Mouse (Mus musculus) testis, adult 2 months (tissue): ENCODE measurements around the gene Dnaaf5.

Source experiments
- CTCF ChIP-seq: fragments of 200-500 bp; IDR thresholded peaks from 2 replicates; pipeline ENCODE4 v1.5.1; 2012; ENCODE audit warnings: low read depth, mild to moderate bottlenecking, inconsistent platforms, low read length, moderate library complexity; ENCODE audit not compliant: control insufficient read depth, insufficient read depth, insufficient replicate concordance
- POLR2A ChIP-seq: fragments of 200-500 bp; IDR thresholded peaks from 2 replicates; pipeline ENCODE4 v1.6.1; 2012; ENCODE audit warnings: low read depth, mild to moderate bottlenecking, inconsistent platforms, low read length, moderate library complexity; ENCODE audit not compliant: control insufficient read depth

GRCm38 (mm10) chr5:139199636-139199994 is 49.6 kb downstream of the Dnaaf5 start:
- TF ChIP-seq POLR2A (no peak), CTCF (no peak)
